Mouse (Mus musculus): ENCODE measurements around the gene Gm49387. TPM values are rescaled to one million over a fixed set of nuclear protein-coding genes. Genes with fewer than 3 reads are reported as not detected.
A peak's percentile ranks its signal among the peaks of the same experiment; 100 is the strongest.

Gm49387 gene
- total RNA-seq (2012; rRNA removed) = not detected in 2 replicates

DNA sequence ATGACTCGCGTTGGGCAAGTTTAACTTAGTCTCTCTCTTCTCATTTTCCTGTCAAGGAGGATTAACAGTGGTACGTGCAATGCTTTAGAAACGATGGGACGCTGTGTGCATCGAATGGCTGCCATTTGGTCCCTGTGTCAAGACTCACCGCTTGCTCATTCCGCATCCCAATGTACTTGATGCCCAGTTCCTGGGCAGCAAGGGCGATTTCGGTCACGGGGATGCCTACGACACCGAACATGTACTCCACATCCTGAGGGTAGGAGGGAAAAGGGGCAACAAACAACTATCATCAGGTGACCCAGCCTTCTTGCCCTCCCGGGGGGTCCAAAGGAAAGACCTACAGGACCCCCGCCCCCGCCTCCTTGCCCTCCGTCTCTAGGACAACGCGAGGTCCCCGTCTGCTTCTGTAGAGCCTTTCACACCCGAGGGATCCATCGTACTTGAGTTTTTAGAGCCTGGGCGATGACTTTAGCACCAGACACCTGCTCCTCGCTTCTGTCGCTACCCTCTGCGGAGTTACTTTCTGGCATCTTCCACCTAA lies at the start of gene Gm49387:
Gene Gm49387, minus strand, starts transcription at position 533 of the 544 bp plus-strand sequence.
- H3K4me3 ChIP-seq (ENCODE audit: insufficient read depth in 1 of 2, low read depth in 1 of 2, low read length in 2 of 2, poor library complexity in 1 of 2, severe bottlenecking in 1 of 2) = peak within 1 kb of the TSS; percentile 79 to 96
- in situ Hi-C loops (cut with MboI; ENCODE audit: low sequenced_read_pairs in 2 of 2, unreplicated experiment in 2 of 2) = loop anchor here in 1 of 2 experiments (10.0 kb wide), 1 partner anchor 434 kb away; no protein-coding TSS in a partner anchor
- H3K4me1 ChIP-seq (ENCODE audit: control insufficient read depth in 2 of 2, insufficient read depth in 2 of 2, low read length in 2 of 2, poor library complexity in 1 of 2) = peaks cover 3% of the 10 kb centered on the region in 2 experiments; a peak in 2 of 4 replicates
- DNase-seq (ENCODE audit: low read depth, low spot score) = no peak
- peak within 1 kb of the TSS; percentile 79 for H3K9ac ChIP-seq (ENCODE audit: insufficient read depth, low read depth, low read length, poor library complexity, severe bottlenecking)
- no peak for TF ChIP-seq CHD2 (IDR thresholded peaks at IDR 0.05; ENCODE audit: low read depth, low read length)
- no peak for TF ChIP-seq HCFC1 (IDR thresholded peaks at IDR 0.05; ENCODE audit: borderline replicate concordance, insufficient read depth, low read length)
- no peak for TF ChIP-seq MAFK (IDR thresholded peaks at IDR 0.05; ENCODE audit: insufficient read depth, low read depth, low read length)
- no peak for TF ChIP-seq ZC3H11A (IDR thresholded peaks at IDR 0.05; ENCODE audit: borderline replicate concordance, low read depth, low read length)
- TF ChIP-seq ZNF384 (IDR thresholded peaks at IDR 0.05; ENCODE audit: low read depth, low read length) = no peak
- H3K36me3 ChIP-seq (ENCODE audit: control insufficient read depth, insufficient read depth, low read length, poor library complexity, severe bottlenecking) = no peaks in the 10 kb centered on the region
- H3K9me3 ChIP-seq (ENCODE audit: control insufficient read depth, insufficient read depth, low read depth, low read length) = no peaks in the 10 kb centered on the region
- peak within 1 kb of the TSS; percentile 34; the same call in 1 of the 2 replicates for H3K27ac ChIP-seq (ENCODE audit: insufficient read depth, low read depth, low read length, poor library complexity, severe bottlenecking)

DNA sequence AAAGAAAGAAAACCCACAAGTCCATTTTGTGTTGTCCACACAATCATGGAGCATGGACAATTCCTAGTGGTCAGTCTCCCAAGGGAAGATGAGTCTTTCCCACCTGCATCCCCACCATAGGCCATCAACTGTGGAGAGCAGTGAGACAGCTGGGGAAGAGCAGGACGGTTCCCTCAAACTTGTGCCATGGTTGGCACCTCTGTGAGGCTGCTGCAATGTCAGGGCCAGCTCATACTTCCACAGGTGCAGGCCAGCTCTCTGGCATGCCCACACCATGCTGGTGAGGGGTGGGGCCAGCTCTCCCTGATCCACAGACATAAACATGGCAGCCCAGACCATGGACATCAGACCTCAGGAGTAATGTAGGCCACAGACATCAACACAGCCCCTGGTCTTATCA lies 45.6 kb upstream of the Gm49387 start:
- H3K9ac ChIP-seq (ENCODE audit: insufficient read depth, low read depth, low read length, poor library complexity, severe bottlenecking) = no peak overlapping the region
- in situ Hi-C loops (cut with MboI; ENCODE audit: low sequenced_read_pairs in 2 of 2, unreplicated experiment in 2 of 2) = no loop called here
- H3K4me3 ChIP-seq (ENCODE audit: insufficient read depth in 1 of 2, low read depth in 1 of 2, low read length in 2 of 2, poor library complexity in 1 of 2, severe bottlenecking in 1 of 2) = no peak overlapping the region

GRCm38 (mm10) chr14:31685680-31686079 lies 45.0 kb upstream of the Gm49387 start:
- H3K9ac ChIP-seq (ENCODE audit: insufficient read depth, low read depth, low read length, poor library complexity, severe bottlenecking) = no peak overlapping the region
- DNase-seq (ENCODE audit: low read depth, low spot score) = no peak
- TF ChIP-seq HCFC1 (IDR thresholded peaks at IDR 0.05; ENCODE audit: borderline replicate concordance, insufficient read depth, low read length) (no peak), ZNF384 (IDR thresholded peaks at IDR 0.05; ENCODE audit: low read depth, low read length) (no peak), CHD2 (IDR thresholded peaks at IDR 0.05; ENCODE audit: low read depth, low read length) (no peak), ZC3H11A (IDR thresholded peaks at IDR 0.05; ENCODE audit: borderline replicate concordance, low read depth, low read length) (no peak), MAFK (IDR thresholded peaks at IDR 0.05; ENCODE audit: insufficient read depth, low read depth, low read length) (no peak)
- H3K4me1 ChIP-seq (ENCODE audit: control insufficient read depth in 2 of 2, insufficient read depth in 2 of 2, low read length in 2 of 2, poor library complexity in 1 of 2) = no peaks in the 10 kb centered on the region
- no peaks in the 10 kb centered on the region for H3K36me3 ChIP-seq (ENCODE audit: control insufficient read depth, insufficient read depth, low read length, poor library complexity, severe bottlenecking)
- H3K27ac ChIP-seq (ENCODE audit: insufficient read depth, low read depth, low read length, poor library complexity, severe bottlenecking) = no peak overlapping the region
- in situ Hi-C loops (cut with MboI; ENCODE audit: low sequenced_read_pairs in 2 of 2, unreplicated experiment in 2 of 2) = no loop called here
- no peaks in the 10 kb centered on the region for H3K9me3 ChIP-seq (ENCODE audit: control insufficient read depth, insufficient read depth, low read depth, low read length)
- H3K4me3 ChIP-seq (ENCODE audit: insufficient read depth in 1 of 2, low read depth in 1 of 2, low read length in 2 of 2, poor library complexity in 1 of 2, severe bottlenecking in 1 of 2) = no peak overlapping the region

More for the DNA sequence above, 45.6 kb upstream of the Gm49387 start:
- TF ChIP-seq HCFC1 (IDR thresholded peaks at IDR 0.05; ENCODE audit: borderline replicate concordance, insufficient read depth, low read length) = no peak
- TF ChIP-seq ZC3H11A (IDR thresholded peaks at IDR 0.05; ENCODE audit: borderline replicate concordance, low read depth, low read length) = no peak
- H3K36me3 ChIP-seq (ENCODE audit: control insufficient read depth, insufficient read depth, low read length, poor library complexity, severe bottlenecking) = no peaks in the 10 kb centered on the region
- no peak overlapping the region for H3K27ac ChIP-seq (ENCODE audit: insufficient read depth, low read depth, low read length, poor library complexity, severe bottlenecking)
- H3K9me3 ChIP-seq (ENCODE audit: control insufficient read depth, insufficient read depth, low read depth, low read length) = no peaks in the 10 kb centered on the region
- no peak for DNase-seq (ENCODE audit: low read depth, low spot score)
- no peaks in the 10 kb centered on the region for H3K4me1 ChIP-seq (ENCODE audit: control insufficient read depth in 2 of 2, insufficient read depth in 2 of 2, low read length in 2 of 2, poor library complexity in 1 of 2)

GRCm38 (mm10) chr14:31684343-31685040 lies 43.8 kb upstream of the Gm49387 start:
- TF ChIP-seq HCFC1 (IDR thresholded peaks at IDR 0.05; ENCODE audit: borderline replicate concordance, insufficient read depth, low read length) = no peak
- TF ChIP-seq MAFK (IDR thresholded peaks at IDR 0.05; ENCODE audit: insufficient read depth, low read depth, low read length) = no peak
- no peak for TF ChIP-seq ZC3H11A (IDR thresholded peaks at IDR 0.05; ENCODE audit: borderline replicate concordance, low read depth, low read length)
- no peak for TF ChIP-seq ZNF384 (IDR thresholded peaks at IDR 0.05; ENCODE audit: low read depth, low read length)
- TF ChIP-seq CHD2 (IDR thresholded peaks at IDR 0.05; ENCODE audit: low read depth, low read length) = no peak
- Histone ChIP-seq H3K9ac (ENCODE audit: insufficient read depth, low read depth, low read length, poor library complexity, severe bottlenecking) (no peak overlapping the region), H3K4me3 (ENCODE audit: insufficient read depth in 1 of 2, low read depth in 1 of 2, low read length in 2 of 2, poor library complexity in 1 of 2, severe bottlenecking in 1 of 2) (no peak overlapping the region), H3K9me3 (ENCODE audit: control insufficient read depth, insufficient read depth, low read depth, low read length) (no peaks in the 10 kb centered on the region), H3K27ac (ENCODE audit: insufficient read depth, low read depth, low read length, poor library complexity, severe bottlenecking) (no peak overlapping the region), H3K36me3 (ENCODE audit: control insufficient read depth, insufficient read depth, low read length, poor library complexity, severe bottlenecking) (no peaks in the 10 kb centered on the region), H3K4me1 (ENCODE audit: control insufficient read depth in 2 of 2, insufficient read depth in 2 of 2, low read length in 2 of 2, poor library complexity in 1 of 2) (no peaks in the 10 kb centered on the region)
- in situ Hi-C loops (cut with MboI; ENCODE audit: low sequenced_read_pairs in 2 of 2, unreplicated experiment in 2 of 2) = no loop called here
- DNase-seq (ENCODE audit: low read depth, low spot score) = no peak
